Comparison of ENCODE assay signal across 11 mouse cellular contexts in genomic region chr15:12040407-12040710, GRCm38 (mm10). TPM values are rescaled to one million over a fixed set of nuclear protein-coding genes. Genes with fewer than 3 reads are reported as not detected.
DNase-seq lines count a peak whose midpoint lies in the region; ATAC-seq and TF ChIP-seq lines count a peak whose summit lies in the region.
"Had no signal": no experiment of that assay in that cellular context is flagged by ENCODE, and none has a peak within 500 bp of the region (broad histone marks: within the 10 kb centered on the region; RNA-seq: fewer than 3 reads in every experiment).

No protein-coding gene starts in this region.

- H3K9ac ChIP-seq in heart, embryonic 14.5 days (ENCODE audit: low read length): no peak overlapping the region; the same call in 1 of the 2 replicates
- no peak overlapping the region for H3K9ac ChIP-seq in neural tube, embryonic 13.5 days
- H3K9ac ChIP-seq in stomach, postnatal 0 days (ENCODE audit: low read length): no peak overlapping the region
- H3K9ac ChIP-seq: liver, embryonic 15.5 days had no signal

- no peak overlapping the region for H3K4me2 ChIP-seq in heart, embryonic 14.5 days (ENCODE audit: low read length)
- H3K4me2 ChIP-seq in neural tube, embryonic 13.5 days: 0 out of 2 replicates have a peak overlapping the region, but pooled peaks have one; percentile 39
- no peak overlapping the region for H3K4me2 ChIP-seq in stomach, postnatal 0 days (replicated peaks; ENCODE audit: low read depth)
- H3K4me2 ChIP-seq: liver, embryonic 15.5 days had no signal

- intact Hi-C loops in heart, postnatal 10 days (cut with DNase I): no loop called here

- H3K27me3 ChIP-seq in heart, embryonic 14.5 days (ENCODE audit: control insufficient read depth, insufficient read depth, low read length): no peaks in the 10 kb centered on the region
- no peaks in the 10 kb centered on the region for H3K27me3 ChIP-seq in neural tube, embryonic 13.5 days
- H3K27me3 ChIP-seq in stomach, postnatal 0 days (ENCODE audit: control insufficient read depth, insufficient read depth, low read length): no peaks in the 10 kb centered on the region
- H3K27me3 ChIP-seq: liver, embryonic 15.5 days had no signal

- H3K9me3 ChIP-seq in heart, embryonic 14.5 days (ENCODE audit: control insufficient read depth, low read length): no peaks in the 10 kb centered on the region
- no peaks in the 10 kb centered on the region for H3K9me3 ChIP-seq in neural tube, embryonic 13.5 days
- H3K9me3 ChIP-seq in stomach, postnatal 0 days (ENCODE audit: control insufficient read depth, low read length): no peaks in the 10 kb centered on the region
- H3K9me3 ChIP-seq: liver, embryonic 15.5 days had no signal

- TF ChIP-seq CTCF in stomach, postnatal 0 days (IDR thresholded peaks at IDR 0.05; ENCODE audit: low read depth): no peak

- no peak overlapping the region for H3K4me3 ChIP-seq in heart, embryonic 14.5 days (ENCODE audit: control insufficient read depth in 1 of 2, insufficient read depth in 1 of 2, low read depth in 1 of 2, low read length in 2 of 2)
- no peak overlapping the region for H3K4me3 ChIP-seq in neural tube, embryonic 13.5 days
- H3K4me3 ChIP-seq in stomach, postnatal 0 days (ENCODE audit: low read depth, low read length): no peak overlapping the region
- H3K4me3 ChIP-seq: liver, embryonic 15.5 days had no signal

- peak overlapping the region; percentile 8 to 21; a peak in 1 of 4 replicates for H3K27ac ChIP-seq in heart, embryonic 14.5 days (replicated peaks in 1 of 2; ENCODE audit: control insufficient read depth in 1 of 2, insufficient read depth in 1 of 2, low read depth in 2 of 2, low read length in 2 of 2)
- H3K27ac ChIP-seq in neural tube, embryonic 13.5 days (replicated peaks): peak overlapping the region; percentile 70; the same call in 1 of the 2 replicates
- H3K27ac ChIP-seq in stomach, postnatal 0 days (replicated peaks): no peak overlapping the region
- H3K27ac ChIP-seq: liver, embryonic 15.5 days; macrophage had no signal

- peaks cover 12% of the 10 kb centered on the region in 2 experiments for H3K4me1 ChIP-seq in heart, embryonic 14.5 days (ENCODE audit: control insufficient read depth in 2 of 2, insufficient read depth in 2 of 2, low read length in 2 of 2)
- peaks cover 22% of the 10 kb centered on the region for H3K4me1 ChIP-seq in neural tube, embryonic 13.5 days (replicated peaks)
- no peaks in the 10 kb centered on the region for H3K4me1 ChIP-seq in stomach, postnatal 0 days (replicated peaks; ENCODE audit: control insufficient read depth, insufficient read depth)
- H3K4me1 ChIP-seq: liver, embryonic 15.5 days had no signal

- no peak for ATAC-seq in heart, embryonic 14.5 days (ENCODE audit: insufficient number of reproducible peaks, insufficient read depth, low FRiP score, low read depth)
- ATAC-seq in neural tube, embryonic 13.5 days (ENCODE audit: low read depth): no peak
- ATAC-seq in stomach, postnatal 0 days (ENCODE audit: low FRiP score, low TSS enrichment): 0 out of 2 replicates have a peak, but pooled peaks have one; percentile 20

- no peaks in the 10 kb centered on the region for H3K36me3 ChIP-seq in heart, embryonic 14.5 days (ENCODE audit: control insufficient read depth, insufficient read depth, low read length)
- no peaks in the 10 kb centered on the region for H3K36me3 ChIP-seq in neural tube, embryonic 13.5 days
- H3K36me3 ChIP-seq in stomach, postnatal 0 days (ENCODE audit: control insufficient read depth, insufficient read depth, low read length): no peaks in the 10 kb centered on the region
- H3K36me3 ChIP-seq: liver, embryonic 15.5 days had no signal

- WGBS in heart, embryonic 14.5 days: 14% methylated on average over 5 of the region's 5 CpGs
- WGBS in neural tube, embryonic 13.5 days: 57% methylated on average over 5 of the region's 5 CpGs
- WGBS in stomach, postnatal 0 days: 37% methylated on average over 5 of the region's 5 CpGs

- DNase-seq in heart, adult 8-10 months (ENCODE audit: low spot score): no peak
- no peak for DNase-seq in neural tube, embryonic 10.5 days (ENCODE audit: extremely low spot score, low spot score)
- peak; percentile 38 to 53 for DNase-seq in heart, postnatal 10 days
- no peak for DNase-seq in stomach, postnatal 0 days (ENCODE audit: low spot score)
- no peak for DNase-seq in frontal cortex, adult 2 months (ENCODE audit: extremely low spot score in 1 of 2, low spot score in 1 of 2)
- DNase-seq in adrenal gland, adult 2 months: no peak
- DNase-seq: layer of hippocampus, adult 9-11 months had no signal

- TF ChIP-seq EP300 in stomach, postnatal 0 days (optimal IDR thresholded peaks at IDR 0.05): no peak

RNA-seq across cellular contexts. Expression of gene Sub1, which starts 43.6 kb away (rescaled TPM):
- polyA plus RNA-seq in heart, embryonic 14.5 days (2014; fragmentation: Nextera tagmentation; extraction: Ambion mirVana): 515 and 520 TPM in 2 replicates
- 10 to 100 TPM; 68.9 to 91.2 (median 83.6) TPM for total RNA-seq in heart, adult 8-10 months (2022)
- 666 and 672 TPM in 2 replicates for polyA plus RNA-seq in neural tube, embryonic 13.5 days (2015; fragmentation: Nextera tagmentation; extraction: Ambion mirVana)
- 100 to 1,000 TPM; 142 to 149 TPM for total RNA-seq in heart, postnatal 10 days (2021)
- polyA plus RNA-seq in stomach, postnatal 0 days (2015; fragmentation: Nextera tagmentation; extraction: Ambion mirVana): 519 and 531 TPM in 2 replicates
- polyA plus RNA-seq in frontal cortex, adult 2 months (2012; rRNA removed): 225 and 234 TPM in 2 replicates
- total RNA-seq in adrenal gland, adult 2 months (2021): 100 to 1,000 TPM; 175 to 199 TPM
- polyA plus RNA-seq in adrenal gland, adult 2 months (2012; rRNA removed): 0.47 and 0.56 TPM in 2 replicates

Comparison
In these comparisons a context has a peak if more than half of its experiments do, and no peak if none do; other contexts are left out.
1. DNase-seq: peak in heart, postnatal 10 days (2 of 2); none in heart, adult 8-10 months (single experiment), neural tube, embryonic 10.5 days (single experiment), stomach, postnatal 0 days (single experiment), frontal cortex, adult 2 months (0 of 2) and adrenal gland, adult 2 months (single experiment).
2. RNA of gene Sub1, which starts 43.6 kb away (polyA plus RNA-seq): 666 to 672 TPM in neural tube, embryonic 13.5 days, 515 to 520 TPM in heart, embryonic 14.5 days, 519 to 531 TPM in stomach, postnatal 0 days and 225 to 234 TPM in frontal cortex, adult 2 months; 0.47 to 0.56 TPM in adrenal gland, adult 2 months; every median in the first group is over 100 times any median in the second.